Mouse (Mus musculus) testis, adult 2 months (tissue): ENCODE results near the gene Sel1l3. TPM values are rescaled to one million over a fixed set of nuclear protein-coding genes. Genes with fewer than 3 reads are reported as not detected.

Source experiments
- H3K27ac ChIP-seq: fragments of 200-500 bp; 2 replicates; pipeline ENCODE4 v1.5.1; 2012; ENCODE audit warnings: low read depth, low read length; ENCODE audit not compliant: control insufficient read depth, insufficient read depth
- H3K27me3 ChIP-seq: fragments of 200-500 bp; 2 replicates; pipeline ENCODE4 v1.6.1; 2012; ENCODE audit warnings: mild to moderate bottlenecking, low read length, moderate library complexity; ENCODE audit not compliant: control insufficient read depth, insufficient read depth
- H3K36me3 ChIP-seq: fragments of 200-500 bp; 2 replicates; pipeline ENCODE4 v1.6.1; 2012; ENCODE audit warnings: mild to moderate bottlenecking, low read length; ENCODE audit not compliant: control insufficient read depth, insufficient read depth
- H3K4me1 ChIP-seq: fragments of 200-500 bp; 2 replicates; pipeline ENCODE4 v1.6.1; 2012; ENCODE audit warnings: low read length; ENCODE audit not compliant: control insufficient read depth, insufficient read depth
- H3K4me3 ChIP-seq: fragments of 200-500 bp; 2 replicates; pipeline ENCODE4 v1.5.1; 2012; ENCODE audit warnings: low read depth, mild to moderate bottlenecking, low read length, moderate library complexity, mixed read lengths; ENCODE audit not compliant: control insufficient read depth
- CTCF ChIP-seq: fragments of 200-500 bp; IDR thresholded peaks from 2 replicates; pipeline ENCODE4 v1.5.1; 2012; ENCODE audit warnings: low read depth, mild to moderate bottlenecking, inconsistent platforms, low read length, moderate library complexity; ENCODE audit not compliant: control insufficient read depth, insufficient read depth, insufficient replicate concordance
- POLR2A ChIP-seq: fragments of 200-500 bp; IDR thresholded peaks from 2 replicates; pipeline ENCODE4 v1.6.1; 2012; ENCODE audit warnings: low read depth, mild to moderate bottlenecking, inconsistent platforms, low read length, moderate library complexity; ENCODE audit not compliant: control insufficient read depth
- polyA plus RNA-seq: library from polyadenylated mRNA; depleted of rRNA; stranded (reverse); fragments of >200 nt; gene quantifications from 2 replicates; pipeline ENCODE4 v1.2.3, GENCODE M21; 2012

Sel1l3 gene
- polyA plus RNA-seq, 1 experiment: 0.64 TPM

DNA sequence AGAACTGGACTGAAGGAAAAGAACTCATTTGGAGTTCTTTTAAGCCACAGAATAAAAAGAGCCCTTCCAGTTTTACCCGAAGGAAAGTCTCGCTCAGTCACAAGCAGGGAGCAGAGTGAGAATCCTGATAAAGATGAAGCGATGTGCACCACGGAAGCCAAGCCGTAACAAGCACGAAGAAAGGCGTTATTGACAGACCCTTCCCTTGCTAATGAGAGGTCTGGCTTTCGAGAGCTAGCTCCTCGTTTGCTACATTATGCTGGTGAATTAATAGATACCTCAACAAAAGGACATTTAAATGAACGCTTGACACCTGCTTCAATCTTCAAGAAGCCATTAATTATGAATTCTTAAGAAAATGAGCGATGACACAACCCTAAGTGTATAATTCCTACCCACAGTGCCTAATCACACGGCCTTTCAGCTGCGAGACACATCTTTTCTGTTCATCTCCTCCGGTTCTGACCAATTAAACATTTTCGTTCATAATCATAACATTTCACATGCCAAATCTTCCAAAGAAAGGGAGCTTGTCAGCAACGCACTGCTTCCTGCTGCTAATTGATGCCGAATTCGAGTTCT lies 62.3 kb downstream of the Sel1l3 start:
- no peaks in the 10 kb centered on the region for H3K4me1 ChIP-seq
- no peak overlapping the region for H3K4me3 ChIP-seq
- no peak for TF ChIP-seq POLR2A
- no peak for TF ChIP-seq CTCF
- H3K36me3 ChIP-seq: no peaks in the 10 kb centered on the region
- H3K27ac ChIP-seq: no peak overlapping the region
- H3K27me3 ChIP-seq: no peaks in the 10 kb centered on the region

GRCm38 (mm10) chr5:53148960-53149685 lies 64.6 kb downstream of the Sel1l3 start:
- no peak for TF ChIP-seq POLR2A
- no peak for TF ChIP-seq CTCF
- Histone ChIP-seq H3K27ac (no peak overlapping the region), H3K4me1 (no peaks in the 10 kb centered on the region), H3K36me3 (no peaks in the 10 kb centered on the region), H3K27me3 (no peaks in the 10 kb centered on the region), H3K4me3 (no peak overlapping the region)

DNA sequence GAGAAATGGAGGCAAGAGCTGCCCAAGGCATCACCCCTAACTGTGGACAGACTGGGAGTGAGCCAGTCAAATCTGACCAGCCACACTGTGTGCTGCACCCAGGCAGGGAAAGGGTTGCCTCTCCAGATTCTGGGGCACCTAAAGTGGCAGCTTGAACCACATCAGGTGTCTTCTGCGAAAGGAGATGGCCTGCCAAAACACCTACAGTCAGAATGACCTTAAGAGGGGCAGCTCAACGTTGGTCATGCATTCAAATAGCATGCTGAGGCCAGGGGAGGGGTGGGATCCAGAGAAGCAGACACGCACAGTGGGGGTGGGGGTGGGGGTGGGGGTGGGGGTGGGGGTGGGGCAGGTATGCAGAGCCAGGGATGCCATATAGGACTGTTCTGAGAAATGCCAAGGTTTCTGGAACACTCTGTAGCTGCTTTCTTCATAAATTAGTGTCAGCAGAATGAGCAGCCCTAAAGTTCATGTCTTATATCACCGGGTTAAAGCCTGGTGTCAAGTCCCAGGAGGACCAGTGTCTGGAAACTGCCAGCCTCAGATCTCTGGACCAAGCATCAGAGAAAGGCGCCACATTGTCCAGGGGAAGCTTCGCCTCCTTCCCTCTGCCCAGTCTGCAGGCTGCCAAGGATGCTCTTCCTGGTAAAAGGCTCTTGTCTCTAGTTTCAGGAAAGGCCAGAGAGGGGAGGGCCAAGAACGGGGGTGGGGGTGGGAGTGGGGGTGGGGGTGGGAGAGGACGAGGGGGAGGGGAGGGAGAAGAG lies 65.4 kb downstream of the Sel1l3 start:
- no peak for TF ChIP-seq CTCF
- no peak for TF ChIP-seq POLR2A
- H3K27me3 ChIP-seq: no peaks in the 10 kb centered on the region
- H3K4me1 ChIP-seq: no peaks in the 10 kb centered on the region
- H3K36me3 ChIP-seq: no peaks in the 10 kb centered on the region
- H3K4me3 ChIP-seq: no peak overlapping the region
- no peak overlapping the region for H3K27ac ChIP-seq

DNA sequence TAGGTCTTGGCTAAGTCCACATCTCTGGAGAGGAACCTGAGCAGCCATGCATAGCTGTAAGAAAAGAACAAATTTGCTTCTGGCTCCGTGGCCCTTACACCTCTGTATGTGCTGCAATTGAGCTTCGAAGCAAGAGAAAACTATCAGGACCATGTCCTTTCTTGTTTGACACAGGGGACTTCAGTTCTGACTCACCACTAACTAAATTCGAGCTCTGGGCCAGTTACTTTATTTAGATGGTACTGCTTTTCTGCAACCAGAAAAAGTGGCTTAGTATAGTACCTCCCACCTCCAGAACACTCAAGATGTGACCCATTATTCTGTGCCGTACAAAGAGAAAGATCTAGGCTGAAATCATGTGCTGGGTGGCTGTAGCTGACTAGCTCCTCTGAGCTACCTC lies 66.3 kb downstream of the Sel1l3 start:
- TF ChIP-seq POLR2A (no peak), CTCF (no peak)
- H3K4me1 ChIP-seq: no peaks in the 10 kb centered on the region

DNA sequence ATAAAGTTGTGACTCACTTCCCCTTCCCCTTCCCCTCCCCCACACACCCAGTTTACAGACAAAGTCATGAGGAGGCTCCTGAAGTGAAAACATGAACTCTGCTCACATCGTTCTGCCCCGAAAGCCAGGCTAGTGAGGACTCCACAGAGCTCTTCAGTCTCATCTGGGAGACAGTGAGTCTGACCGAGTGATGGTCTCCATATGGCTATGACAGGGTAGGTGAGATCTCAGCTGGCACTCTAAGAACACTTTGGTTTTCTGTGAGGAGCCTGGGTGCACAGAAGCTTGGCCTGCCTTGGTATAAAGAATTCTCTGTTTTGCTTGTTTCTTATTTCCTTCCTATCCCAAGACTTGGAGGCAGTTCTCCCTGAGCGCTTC lies 67.1 kb downstream of the Sel1l3 start:
- no peak overlapping the region for H3K4me3 ChIP-seq
- no peaks in the 10 kb centered on the region for H3K27me3 ChIP-seq
- TF ChIP-seq POLR2A (no peak), CTCF (no peak)
- no peaks in the 10 kb centered on the region for H3K4me1 ChIP-seq
- no peak overlapping the region for H3K27ac ChIP-seq
- H3K36me3 ChIP-seq: no peaks in the 10 kb centered on the region

More for the DNA sequence above, 66.3 kb downstream of the Sel1l3 start:
- no peak overlapping the region for H3K27ac ChIP-seq
- H3K36me3 ChIP-seq: no peaks in the 10 kb centered on the region
- no peaks in the 10 kb centered on the region for H3K27me3 ChIP-seq
- no peak overlapping the region for H3K4me3 ChIP-seq

DNA sequence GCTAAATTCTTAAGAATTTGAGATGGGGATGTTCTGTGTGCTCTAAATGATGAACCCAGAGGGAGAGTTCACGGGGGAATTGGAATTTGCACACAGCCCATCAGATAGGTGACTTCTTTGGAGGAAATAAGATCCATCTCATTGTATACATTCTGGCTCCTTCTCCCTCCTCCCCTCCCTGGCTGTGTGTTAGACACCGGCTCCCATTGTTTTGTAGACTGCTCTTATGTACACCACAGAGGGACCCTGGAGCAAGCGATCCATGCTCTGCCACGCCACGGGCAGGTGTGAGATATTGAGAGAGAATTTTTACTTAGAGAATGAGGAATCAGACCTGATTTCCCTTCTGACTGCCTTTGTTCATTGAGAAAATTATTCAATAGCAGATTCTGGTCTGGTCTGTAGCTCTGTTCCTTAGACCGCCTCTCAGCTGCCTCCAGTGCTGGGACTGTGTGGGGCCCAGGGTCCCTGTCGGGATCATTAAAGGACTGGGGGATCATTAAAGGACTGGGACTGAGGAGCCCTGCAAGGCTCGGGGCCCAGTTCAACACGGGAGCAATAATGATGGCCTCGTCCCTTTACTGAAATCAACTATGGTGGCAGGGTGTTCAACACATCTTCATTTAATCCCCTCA lies 67.6 kb downstream of the Sel1l3 start:
- TF ChIP-seq POLR2A (no peak), CTCF (no peak)
- H3K27me3 ChIP-seq: no peaks in the 10 kb centered on the region
- no peak overlapping the region for H3K4me3 ChIP-seq
- no peaks in the 10 kb centered on the region for H3K4me1 ChIP-seq
- no peak overlapping the region for H3K27ac ChIP-seq
- no peaks in the 10 kb centered on the region for H3K36me3 ChIP-seq

- Histone ChIP-seq H3K4me3 (no peak overlapping the region), H3K4me1 (no peaks in the 10 kb centered on the region), H3K36me3 (no peaks in the 10 kb centered on the region), H3K27ac (no peak overlapping the region), H3K27me3 (no peaks in the 10 kb centered on the region)
- TF ChIP-seq CTCF (no peak), POLR2A (no peak)
These were observed 71.1 kb downstream of the Sel1l3 start for GRCm38 (mm10) chr5:53142587-53142986.
